Comparison of ENCODE assay signal across 28 mouse cellular contexts in the genomic region with DNA sequence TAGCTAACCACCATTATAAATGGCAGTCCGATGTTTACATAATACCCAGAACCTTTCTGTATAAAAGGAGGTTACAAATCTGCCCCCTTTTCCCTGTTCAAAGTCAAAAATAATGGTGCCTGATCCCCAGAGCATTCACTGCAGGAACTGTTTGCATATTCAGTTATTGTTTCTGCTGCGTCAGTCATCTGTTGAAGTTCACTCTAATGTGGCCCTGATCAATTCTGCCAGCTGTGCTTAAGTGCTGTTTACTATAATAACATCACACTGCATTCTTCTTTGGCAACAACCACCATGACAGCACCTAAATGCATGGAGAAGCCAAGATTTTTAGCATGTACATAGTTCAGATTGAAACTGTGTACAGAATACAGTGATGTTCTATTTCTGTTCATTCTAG.
DNase-seq lines count a peak whose midpoint lies in the region; ATAC-seq and TF ChIP-seq lines count a peak whose summit lies in the region.
"Had no signal": no experiment of that assay in that cellular context is flagged by ENCODE, and none has a peak within 500 bp of the region (broad histone marks: within the 10 kb centered on the region; RNA-seq: fewer than 3 reads in every experiment).

No protein-coding gene starts in this region.

- intact Hi-C loops in left cerebral cortex, adult 2 months (cut with DNase I): no loop called here

- 23% methylated on average over 2 of the region's 2 CpGs for WGBS in forebrain, embryonic 16.5 days
- 53% methylated on average over 2 of the region's 2 CpGs for WGBS in forebrain, embryonic 10.5 days
- 61% methylated on average over 2 of the region's 2 CpGs for WGBS in lung, embryonic 14.5 days
- 20% methylated on average over 2 of the region's 2 CpGs for WGBS in neural tube, embryonic 13.5 days
- WGBS in neural tube, embryonic 15.5 days: 25% methylated on average over 2 of the region's 2 CpGs

- ATAC-seq in forebrain, embryonic 16.5 days: peak; percentile 31; the same call in 1 of the 2 replicates
- ATAC-seq in lung, embryonic 14.5 days (ENCODE audit: insufficient read depth): peak; percentile 14; the same call in 1 of the 2 replicates
- no peak for ATAC-seq in neural tube, embryonic 13.5 days (ENCODE audit: low read depth)
- ATAC-seq in neural tube, embryonic 15.5 days (ENCODE audit: low FRiP score): no peak
- ATAC-seq: intestine, postnatal 0 days had no signal

- no peaks in the 10 kb centered on the region for H3K9me3 ChIP-seq in forebrain, embryonic 16.5 days (ENCODE audit: control insufficient read depth, low read length)
- H3K9me3 ChIP-seq in forebrain, embryonic 10.5 days: no peaks in the 10 kb centered on the region
- H3K9me3 ChIP-seq in lung, embryonic 14.5 days (ENCODE audit: low read depth, low read length): no peaks in the 10 kb centered on the region
- no peaks in the 10 kb centered on the region for H3K9me3 ChIP-seq in neural tube, embryonic 13.5 days
- no peaks in the 10 kb centered on the region for H3K9me3 ChIP-seq in neural tube, embryonic 15.5 days (replicated peaks)
- H3K9me3 ChIP-seq: embryonic facial prominence, embryonic 13.5 days; hindbrain, embryonic 10.5 days; limb, embryonic 10.5 days; limb, embryonic 15.5 days; liver, embryonic 13.5 days had no signal

- DNase-seq in forebrain, embryonic 10.5 days (ENCODE audit: extremely low spot score, low spot score): no peak
- DNase-seq in lung, embryonic 14.5 days: peak; percentile 30
- no peak for DNase-seq in lung, postnatal 10 days
- peak; percentile 54 for DNase-seq in retina, postnatal 1 day
- no peak for DNase-seq in left cerebral cortex, adult 2 months (ENCODE audit: extremely low spot score in 1 of 2, low spot score in 2 of 2)
- DNase-seq: adrenal gland, adult 2 months; adrenal gland, postnatal 36 days; B cell, adult 2 months; cerebellum, adult 8-10 months; cerebellum, postnatal 25 days; gastrocnemius, postnatal 10 days; heart, postnatal 14 days; kidney, adult 9 months; kidney, postnatal 36 days; liver, embryonic 13.5 days; lung, adult 18-20 months; lung, postnatal 14 days; right cerebral cortex, adult 18-20 months; spleen, adult 18-20 months; thymus, postnatal 14 days had no signal

- H3K27me3 ChIP-seq in forebrain, embryonic 16.5 days (replicated peaks; ENCODE audit: control insufficient read depth, insufficient read depth, low read length): no peaks in the 10 kb centered on the region
- no peaks in the 10 kb centered on the region for H3K27me3 ChIP-seq in forebrain, embryonic 10.5 days (ENCODE audit: poor library complexity, severe bottlenecking)
- no peaks in the 10 kb centered on the region for H3K27me3 ChIP-seq in lung, embryonic 14.5 days (ENCODE audit: insufficient read depth, low read length)
- H3K27me3 ChIP-seq in neural tube, embryonic 13.5 days: no peaks in the 10 kb centered on the region
- no peaks in the 10 kb centered on the region for H3K27me3 ChIP-seq in neural tube, embryonic 15.5 days (replicated peaks)
- H3K27me3 ChIP-seq: embryonic facial prominence, embryonic 13.5 days; limb, embryonic 15.5 days; liver, embryonic 13.5 days had no signal

- no peaks in the 10 kb centered on the region for H3K4me1 ChIP-seq in forebrain, embryonic 16.5 days (replicated peaks; ENCODE audit: control insufficient read depth, insufficient read depth, low read length)
- H3K4me1 ChIP-seq in forebrain, embryonic 10.5 days: peaks cover 24% of the 10 kb centered on the region
- H3K4me1 ChIP-seq in lung, embryonic 14.5 days (ENCODE audit: insufficient read depth): no peaks in the 10 kb centered on the region
- peaks cover 11% of the 10 kb centered on the region for H3K4me1 ChIP-seq in neural tube, embryonic 13.5 days (replicated peaks)
- H3K4me1 ChIP-seq in neural tube, embryonic 15.5 days: peaks cover 4% of the 10 kb centered on the region; the same call in 1 of the 2 replicates
- H3K4me1 ChIP-seq: embryonic facial prominence, embryonic 13.5 days; limb, embryonic 10.5 days; limb, embryonic 15.5 days; liver, embryonic 13.5 days had no signal

- TF ChIP-seq CTCF in lung, embryonic 14.5 days (IDR thresholded peaks at IDR 0.05; ENCODE audit: low read depth): no peak
- TF ChIP-seq CTCF in left cerebral cortex, adult 2 months (IDR thresholded peaks at IDR 0.05): no peak

- no peak overlapping the region for H3K4me2 ChIP-seq in forebrain, embryonic 16.5 days (ENCODE audit: low read length)
- H3K4me2 ChIP-seq in lung, embryonic 14.5 days: no peak overlapping the region
- no peak overlapping the region for H3K4me2 ChIP-seq in neural tube, embryonic 13.5 days
- H3K4me2 ChIP-seq in neural tube, embryonic 15.5 days: no peak overlapping the region
- H3K4me2 ChIP-seq: embryonic facial prominence, embryonic 13.5 days; limb, embryonic 15.5 days; liver, embryonic 13.5 days had no signal

- H3K36me3 ChIP-seq in forebrain, embryonic 16.5 days (ENCODE audit: control insufficient read depth, insufficient read depth): no peaks in the 10 kb centered on the region
- H3K36me3 ChIP-seq in forebrain, embryonic 10.5 days (replicated peaks): no peaks in the 10 kb centered on the region
- H3K36me3 ChIP-seq in lung, embryonic 14.5 days (ENCODE audit: insufficient read depth): no peaks in the 10 kb centered on the region
- H3K36me3 ChIP-seq in neural tube, embryonic 13.5 days: no peaks in the 10 kb centered on the region
- H3K36me3 ChIP-seq in neural tube, embryonic 15.5 days: no peaks in the 10 kb centered on the region
- H3K36me3 ChIP-seq: embryonic facial prominence, embryonic 13.5 days; hindbrain, embryonic 10.5 days; limb, embryonic 10.5 days; limb, embryonic 15.5 days; liver, embryonic 13.5 days had no signal

- H3K4me3 ChIP-seq in forebrain, embryonic 16.5 days (replicated peaks; ENCODE audit: low read length): no peak overlapping the region
- H3K4me3 ChIP-seq in forebrain, embryonic 10.5 days: no peak overlapping the region
- H3K4me3 ChIP-seq in lung, embryonic 14.5 days (ENCODE audit: low read depth, low read length): no peak overlapping the region
- H3K4me3 ChIP-seq in neural tube, embryonic 13.5 days: no peak overlapping the region
- no peak overlapping the region for H3K4me3 ChIP-seq in neural tube, embryonic 15.5 days (replicated peaks)
- H3K4me3 ChIP-seq in left cerebral cortex, adult 2 months: no peak overlapping the region
- H3K4me3 ChIP-seq: embryonic facial prominence, embryonic 13.5 days; hindbrain, embryonic 10.5 days; limb, embryonic 10.5 days; limb, embryonic 15.5 days; liver, embryonic 13.5 days had no signal

- H3K27ac ChIP-seq in forebrain, embryonic 16.5 days (ENCODE audit: low read length): no peak overlapping the region
- H3K27ac ChIP-seq in forebrain, embryonic 10.5 days: no peak overlapping the region
- H3K27ac ChIP-seq in lung, embryonic 14.5 days (ENCODE audit: low read depth): no peak overlapping the region
- H3K27ac ChIP-seq in neural tube, embryonic 13.5 days (replicated peaks): 0 out of 2 replicates have a peak overlapping the region, but pooled peaks have one; percentile 18
- no peak overlapping the region for H3K27ac ChIP-seq in neural tube, embryonic 15.5 days (replicated peaks)
- H3K27ac ChIP-seq in left cerebral cortex, adult 2 months: no peak overlapping the region
- H3K27ac ChIP-seq: embryonic facial prominence, embryonic 13.5 days; hindbrain, embryonic 10.5 days; limb, embryonic 10.5 days; limb, embryonic 15.5 days; liver, embryonic 13.5 days had no signal

- no peak overlapping the region for H3K9ac ChIP-seq in forebrain, embryonic 16.5 days (replicated peaks; ENCODE audit: low read depth, low read length)
- H3K9ac ChIP-seq in lung, embryonic 14.5 days: no peak overlapping the region
- H3K9ac ChIP-seq in neural tube, embryonic 13.5 days: no peak overlapping the region
- no peak overlapping the region for H3K9ac ChIP-seq in neural tube, embryonic 15.5 days (replicated peaks)
- H3K9ac ChIP-seq: embryonic facial prominence, embryonic 13.5 days; limb, embryonic 15.5 days; liver, embryonic 13.5 days had no signal

Comparison
In these comparisons a context has a peak if more than half of its experiments do, and no peak if none do; other contexts are left out.
1. DNase-seq: peak in lung, embryonic 14.5 days (single experiment) and retina, postnatal 1 day (single experiment); none in forebrain, embryonic 10.5 days (single experiment), lung, postnatal 10 days (single experiment) and left cerebral cortex, adult 2 months (0 of 2).
2. ATAC-seq: peak in forebrain, embryonic 16.5 days (single experiment) and lung, embryonic 14.5 days (single experiment); none in neural tube, embryonic 13.5 days (single experiment) and neural tube, embryonic 15.5 days (single experiment).